Mouse (Mus musculus): Measurements from ENCODE around the gene St3gal3.

St3gal3 gene

GRCm38 (mm10) chr4:117895339-117895738, 239.4 kb downstream of the St3gal3 start:
- no peak for DNase-seq (ENCODE audit: low spot score)

DNA sequence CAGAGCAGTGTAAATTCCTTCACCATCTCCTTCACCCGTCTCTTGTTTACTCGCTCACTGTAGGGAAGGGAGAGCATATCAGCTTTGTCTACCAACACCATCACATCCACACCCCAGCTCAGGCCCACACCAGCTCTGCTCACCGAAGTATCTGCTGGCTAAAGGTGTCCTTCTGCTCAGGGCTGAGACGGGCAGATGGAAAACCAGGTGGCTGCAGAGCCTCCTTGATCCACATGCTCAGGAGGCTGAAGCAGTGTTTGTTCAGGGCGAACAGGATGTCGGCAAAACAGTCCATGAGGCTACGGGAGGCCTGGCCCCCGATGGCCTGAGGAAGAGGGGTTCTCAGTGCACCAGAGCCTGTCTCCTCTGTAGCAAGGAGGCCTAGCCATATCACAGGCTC, 240.1 kb downstream of the St3gal3 start:
- no peak for DNase-seq (ENCODE audit: low spot score)

GRCm38 (mm10) chr4:117893376-117893775, 241.3 kb downstream of the St3gal3 start:
- peak; percentile 53 for DNase-seq (ENCODE audit: low spot score)

GRCm38 (mm10) chr4:117891738-117892161, 243.0 kb downstream of the St3gal3 start, which contains the start of gene Dph2:
Gene Dph2, minus strand, starts transcription at chr4:117892032.
- peak; percentile 88 for DNase-seq (ENCODE audit: low spot score)

DNA sequence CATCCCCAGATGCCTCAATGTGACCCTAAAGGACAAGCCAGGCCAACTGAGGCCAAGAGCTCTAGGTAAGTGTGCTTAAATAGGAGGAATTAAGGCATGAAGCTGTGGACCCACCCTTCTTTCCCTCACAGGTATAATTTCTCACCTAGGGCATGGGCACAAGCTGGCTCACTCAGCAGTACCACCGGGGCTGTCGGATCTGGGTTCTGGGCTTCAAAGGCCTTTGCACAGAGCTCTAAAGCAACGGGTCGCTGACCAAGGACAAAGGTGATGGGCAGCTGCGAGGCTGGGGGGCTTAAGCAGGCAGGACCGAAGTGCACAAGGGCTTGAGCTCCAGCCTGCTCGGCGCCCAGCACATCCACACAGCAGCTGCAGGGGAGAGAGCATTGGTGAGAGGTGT, 244.0 kb downstream of the St3gal3 start:
- DNase-seq (ENCODE audit: low spot score) = no peak

- DNase-seq (ENCODE audit: low spot score) = no peak
Measured at GRCm38 (mm10) chr4:117890031-117890430, 244.7 kb downstream of the St3gal3 start.

GRCm38 (mm10) chr4:117889471-117889870, 245.2 kb downstream of the St3gal3 start:
- no peak for DNase-seq (ENCODE audit: low spot score)

DNA sequence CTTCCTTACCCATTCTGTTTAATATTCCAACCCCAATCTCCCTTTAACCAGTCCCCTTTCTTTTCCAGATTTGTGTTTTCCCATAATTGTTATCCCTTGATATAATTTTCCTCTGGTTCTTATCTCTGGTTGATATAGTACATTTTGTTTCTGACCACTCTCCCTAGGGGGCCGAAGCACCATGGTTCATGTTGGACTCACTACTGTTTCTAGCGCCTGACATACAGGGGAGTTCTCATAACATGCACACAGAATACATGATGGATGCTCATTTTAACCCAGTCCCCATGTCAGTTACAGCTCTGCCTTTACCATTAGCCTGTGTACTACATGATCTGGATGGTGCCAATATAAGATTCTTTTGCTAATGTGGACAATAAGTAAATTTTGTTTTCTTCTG, 246.8 kb downstream of the St3gal3 start:
- no peak for DNase-seq (ENCODE audit: low spot score)

DNA sequence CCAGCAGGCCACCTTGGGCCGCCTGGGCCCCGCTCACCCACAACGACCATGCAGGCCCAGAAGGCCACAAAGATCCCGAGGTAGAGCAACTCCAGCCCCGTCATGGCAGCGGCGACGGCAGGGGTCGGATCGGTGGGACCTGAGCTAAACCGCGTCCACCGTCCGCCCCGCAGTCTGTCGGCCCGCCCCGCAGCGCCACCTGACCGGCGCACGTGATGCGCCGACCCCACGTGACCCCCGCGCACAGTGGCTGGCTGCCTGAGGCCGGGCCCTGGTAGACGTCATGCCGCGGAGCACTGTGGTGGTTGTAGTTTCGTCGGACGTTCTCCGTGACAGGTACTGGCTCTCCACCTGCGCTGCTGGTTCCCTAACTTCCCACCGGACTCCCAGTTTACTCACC, 247.6 kb downstream of the St3gal3 start, which contains the start of gene Atp6v0b:
Atp6v0b (minus strand) TSS at position 201 of the 400 bp plus-strand sequence.
- DNase-seq (ENCODE audit: low spot score) = peak; percentile 81

DNA sequence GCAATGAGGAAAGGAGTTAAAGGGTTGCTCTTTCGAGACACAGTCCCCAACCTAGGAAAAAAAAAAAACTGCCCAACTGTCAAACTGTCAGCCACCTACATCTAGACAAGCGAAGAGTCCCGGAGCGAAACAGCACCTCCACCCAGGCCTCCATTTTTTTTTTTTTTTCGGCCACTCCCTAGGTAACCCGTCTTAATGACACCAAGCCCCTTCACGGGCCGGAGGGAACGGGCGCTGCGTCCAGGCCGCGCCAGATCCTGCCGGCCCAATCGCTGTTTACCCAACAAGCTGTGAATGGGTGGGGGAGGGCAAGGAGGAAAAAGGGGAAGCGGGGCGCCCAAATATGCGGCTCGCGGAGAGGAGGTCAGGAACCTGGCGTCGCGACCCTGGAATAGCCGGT, 248.1 kb downstream of the St3gal3 start:
- DNase-seq (ENCODE audit: low spot score) = no peak

GRCm38 (mm10) chr4:117885994-117886393, 248.7 kb downstream of the St3gal3 start:
- DNase-seq (ENCODE audit: low spot score) = no peak

DNA sequence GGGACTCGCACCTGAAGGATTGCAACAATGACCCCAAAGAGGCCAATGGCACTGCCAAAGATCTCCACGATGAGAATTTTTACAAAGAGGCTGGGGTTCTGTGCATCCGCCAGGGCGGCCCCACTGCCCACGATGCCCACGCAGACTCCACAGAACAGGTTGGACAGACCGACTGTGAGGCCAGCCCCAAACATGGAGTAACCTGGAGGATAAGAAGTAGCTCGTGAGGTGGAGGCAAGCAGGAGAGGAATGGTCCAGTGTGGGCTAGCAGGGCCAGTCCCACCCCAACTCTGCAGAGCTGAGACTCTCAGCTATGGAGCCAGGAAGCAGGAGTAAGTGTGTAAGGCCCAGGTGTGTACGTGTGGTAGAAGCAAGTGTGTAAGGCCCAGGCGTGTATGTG, 249.6 kb downstream of the St3gal3 start:
- DNase-seq (ENCODE audit: low spot score) = no peak

GRCm38 (mm10) chr4:117884146-117884545, 250.6 kb downstream of the St3gal3 start:
- DNase-seq (ENCODE audit: low spot score) = no peak

GRCm38 (mm10) chr4:117882701-117883691, 251.7 kb downstream of the St3gal3 start, which contains the start of gene B4galt2:
Gene B4galt2, minus strand, starts transcription at chr4:117883487.
- no peak for DNase-seq (ENCODE audit: low spot score)
